Mouse (Mus musculus) right cerebral cortex, postnatal 4 days (tissue): ENCODE results near the gene Slc25a53.
"Not testable (repeated sequence)": the region's sequence is repeated elsewhere in the genome, so short reads cannot be mapped to it uniquely, and the experiment has no call there.

Source experiments
- DNase-seq: peaks from one replicate; pipeline ENCODE4 v3.0.0-alpha.2; 2022

Gene Slc25a53

DNA sequence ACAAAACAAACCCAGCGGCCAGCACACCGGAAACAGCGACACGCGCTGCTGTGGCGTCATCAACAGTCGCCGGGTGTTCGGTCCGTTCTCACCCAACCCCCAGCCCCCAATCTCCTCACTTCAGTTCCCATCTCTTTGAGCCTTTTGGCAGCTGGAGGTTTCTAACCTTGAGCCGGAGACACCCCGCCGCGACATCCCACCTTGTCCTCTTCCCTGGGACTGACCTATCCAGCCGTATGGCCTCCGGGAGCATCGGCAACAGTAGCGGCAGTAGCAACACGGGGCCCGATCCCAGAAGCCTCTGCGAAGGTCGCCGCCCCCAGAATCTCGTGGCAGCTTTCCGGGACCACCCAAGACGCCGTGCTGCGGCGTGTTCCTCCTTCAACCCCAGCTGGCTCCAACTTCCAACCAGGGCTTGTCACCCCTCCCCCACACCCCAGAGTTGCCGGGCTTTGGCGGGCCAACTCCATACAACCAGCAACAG lies at the start of gene Slc25a53:
Slc25a53 (minus strand) TSS at position 303 of the 484 bp plus-strand sequence.
- DNase-seq: peak; percentile 81

DNA sequence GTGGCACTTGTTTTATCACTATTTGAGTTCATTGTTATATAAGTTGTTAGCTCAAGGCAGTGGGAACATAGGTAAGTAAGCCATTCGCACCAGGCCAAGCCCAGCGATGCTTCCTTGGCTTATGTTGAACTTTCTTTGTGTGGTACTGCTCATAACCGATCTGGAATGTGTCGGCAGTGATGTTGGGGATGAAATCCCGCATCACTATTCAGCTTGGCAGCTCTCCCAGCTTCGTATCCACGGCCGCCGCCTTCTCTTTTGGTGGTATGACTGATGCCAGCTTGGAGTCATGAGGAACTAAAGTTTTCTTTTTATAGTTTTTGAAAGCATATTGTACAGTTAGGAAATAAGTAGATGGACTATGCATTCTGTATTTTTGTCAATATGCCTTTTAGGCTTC lies 25.1 kb upstream of the Slc25a53 start:
- DNase-seq: peak; percentile 22

DNA sequence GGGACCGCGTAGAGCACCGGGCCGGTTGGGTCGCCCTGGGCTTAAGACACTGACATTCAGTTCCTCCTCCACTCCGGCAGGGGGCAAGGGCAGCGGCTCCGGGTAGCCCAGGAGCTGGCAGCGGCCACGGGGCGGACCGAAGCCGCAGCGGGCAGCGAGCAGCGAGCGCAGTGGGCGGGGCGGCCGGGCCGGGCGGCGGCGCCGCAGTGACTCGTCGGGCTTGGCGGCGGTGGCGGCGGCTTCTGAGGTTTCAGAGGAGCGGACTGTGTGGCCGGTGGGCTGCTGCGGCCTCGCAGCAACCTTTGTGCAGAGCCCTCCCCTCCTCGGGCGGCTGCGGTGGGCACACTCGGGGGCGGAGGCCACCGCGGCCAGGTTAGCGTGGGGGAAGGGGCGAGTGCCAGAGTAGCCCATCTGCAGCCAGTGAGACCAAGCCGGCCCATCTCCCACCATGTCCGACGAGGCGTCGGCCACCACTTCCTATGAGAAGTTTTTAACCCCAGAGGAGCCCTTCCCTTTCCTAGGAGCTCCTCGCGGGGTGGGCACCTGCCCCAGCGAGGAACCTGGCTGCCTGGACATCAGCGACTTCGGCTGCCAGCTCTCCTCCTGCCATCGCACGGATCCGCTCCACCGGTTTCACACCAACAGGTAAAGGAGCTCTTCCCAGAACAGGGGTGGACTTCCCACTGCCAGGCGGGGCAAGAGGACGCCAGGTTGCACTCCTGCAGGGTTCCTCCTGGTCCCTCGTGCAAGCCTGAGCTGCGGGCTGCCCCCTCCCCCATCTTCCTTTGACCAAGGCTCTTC lies 11.5 kb upstream of the Slc25a53 start, which contains the start of gene Fam199x:
Fam199x (plus strand) TSS at position 170 of the 801 bp plus-strand sequence.
- peak; percentile 63 for DNase-seq

DNA sequence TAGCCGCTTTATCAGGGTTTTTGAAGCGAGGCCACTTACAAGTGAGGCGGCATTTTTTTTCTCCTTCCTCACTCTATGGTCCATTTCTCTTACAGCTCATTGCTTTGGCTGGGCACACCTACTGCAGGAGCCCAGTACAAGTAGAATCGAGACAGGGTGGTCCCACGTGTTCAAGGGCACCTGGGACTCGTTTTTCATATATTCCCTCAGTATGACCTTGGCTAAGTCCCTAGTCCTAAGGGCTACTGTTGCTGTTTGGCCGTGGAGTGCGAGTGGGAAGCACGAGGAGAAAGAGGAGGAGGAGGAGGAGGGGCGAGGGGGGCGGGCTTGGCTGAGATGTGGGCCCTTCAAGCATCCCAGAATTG lies 10.9 kb upstream of the Slc25a53 start:
- no peak for DNase-seq

DNA sequence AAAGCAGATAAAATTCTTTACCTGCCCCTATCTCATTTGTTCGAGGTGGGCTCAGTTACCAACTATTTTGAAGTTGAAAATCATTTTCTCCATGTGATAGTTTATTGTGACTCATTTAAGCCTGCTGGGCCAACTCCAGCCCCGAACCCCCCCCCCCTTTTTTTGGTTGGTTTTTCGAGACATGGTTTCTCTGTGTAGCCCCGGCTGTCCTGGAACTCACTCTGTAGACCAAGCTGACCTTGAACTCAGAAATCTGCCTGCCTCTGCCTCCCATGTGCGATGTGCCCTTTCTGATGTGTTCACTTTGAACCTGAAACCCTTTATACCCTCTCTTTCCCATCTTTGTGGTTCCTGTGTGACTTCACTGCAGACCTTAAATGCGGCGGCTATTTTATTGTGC lies 400 bp upstream of the Slc25a53 start:
- no peak for DNase-seq

DNA sequence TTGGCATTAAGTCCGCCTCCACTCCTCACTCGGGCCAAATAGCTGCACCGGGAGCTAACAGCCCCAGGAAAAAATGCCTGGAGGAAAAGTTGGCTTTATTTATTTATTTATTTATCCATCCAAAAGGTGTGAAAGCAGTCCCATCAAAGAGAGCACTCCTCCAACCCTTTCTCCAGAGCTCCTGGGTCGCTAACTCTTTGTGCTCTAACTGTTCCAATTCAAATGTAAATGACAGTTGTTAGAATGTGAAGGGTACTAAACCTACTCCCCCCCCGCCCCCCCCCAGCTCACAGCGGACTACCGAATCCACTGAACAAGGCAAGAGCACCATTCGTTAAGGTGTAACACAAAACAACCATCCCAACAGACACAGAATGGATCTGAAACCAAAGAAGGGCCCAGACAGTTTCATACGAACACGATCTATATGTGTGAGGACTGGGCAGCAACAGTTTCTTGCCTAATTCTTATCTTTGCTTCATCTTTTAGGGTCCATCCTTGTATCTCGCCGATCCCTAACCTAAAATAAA lies 567 bp downstream of the Slc25a53 start:
- DNase-seq: no peak

DNA sequence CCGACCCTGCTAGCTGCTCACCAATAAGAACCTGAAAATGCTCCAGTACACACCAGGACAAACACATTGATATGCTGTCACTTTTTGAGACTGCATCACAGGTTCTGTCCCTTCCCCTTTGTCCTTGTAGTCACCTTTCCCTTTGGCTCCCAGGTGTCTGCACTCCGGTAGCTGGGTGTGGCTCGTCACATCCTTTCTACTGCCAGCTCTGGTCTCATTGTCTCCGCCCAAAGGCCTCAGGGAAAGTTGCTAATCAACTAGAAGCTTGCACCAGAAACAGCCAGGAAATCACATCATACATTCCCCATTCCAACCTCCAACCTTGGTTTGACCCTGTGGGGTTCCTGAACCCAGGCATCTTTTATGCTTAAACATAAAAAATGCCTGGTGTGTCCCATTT lies 3.8 kb downstream of the Slc25a53 start:
- DNase-seq: no peak

DNA sequence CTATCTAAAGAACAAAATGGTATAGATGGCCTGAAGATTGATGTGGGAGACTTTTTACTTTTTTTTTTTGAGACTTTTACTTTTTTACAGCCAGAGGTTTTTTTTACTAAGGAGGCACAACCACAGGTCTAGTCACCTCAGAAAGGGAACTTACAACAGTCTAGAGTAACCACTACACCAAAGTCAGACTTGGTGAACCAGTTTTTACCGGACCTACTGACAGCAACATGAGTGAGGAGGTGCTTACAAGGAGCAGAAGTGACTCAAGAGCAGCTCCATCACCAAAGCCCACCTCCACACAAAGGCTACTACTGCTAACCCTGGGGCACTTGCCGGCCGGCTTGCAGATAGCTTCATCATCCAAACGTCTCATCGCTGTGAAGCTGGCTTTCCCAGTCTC lies 6.4 kb downstream of the Slc25a53 start:
- DNase-seq: no peak

DNA sequence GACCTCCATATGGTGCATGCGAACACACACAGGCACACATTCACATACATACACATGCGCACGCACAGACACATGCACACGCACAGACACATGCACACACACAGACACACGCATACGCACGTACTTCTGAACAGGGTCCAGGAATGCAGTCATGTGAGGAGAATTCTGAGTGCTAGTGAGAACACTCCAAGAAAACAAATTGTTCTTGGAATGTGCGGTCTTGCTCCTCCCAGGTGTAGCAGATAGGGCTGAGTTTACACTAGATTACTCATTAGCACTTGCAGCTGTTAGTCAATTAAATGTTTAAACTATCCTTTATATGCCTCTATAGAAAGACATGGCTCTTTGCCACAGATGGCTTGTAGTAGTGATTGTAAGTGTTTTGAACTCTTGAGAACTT lies 7.2 kb downstream of the Slc25a53 start:
- DNase-seq: no peak

DNA sequence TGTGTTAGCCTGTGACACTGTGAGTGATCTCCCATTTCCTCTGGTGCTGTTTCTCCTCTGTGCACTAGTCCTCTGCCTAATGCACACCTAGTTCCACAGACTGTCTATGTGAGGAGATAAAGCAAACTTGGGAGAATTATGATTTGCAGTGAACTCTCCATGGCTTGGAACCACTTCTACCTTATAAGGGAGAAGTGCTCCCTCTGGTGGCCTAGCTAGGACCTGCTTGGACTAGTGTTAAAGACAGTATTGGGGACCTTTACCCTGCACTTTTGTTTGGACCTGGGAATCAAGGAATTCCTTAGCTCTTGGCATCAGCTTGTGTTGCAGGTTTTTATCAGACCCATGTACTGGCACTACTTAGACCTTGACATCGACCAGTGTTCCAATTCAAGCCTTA lies 18.8 kb downstream of the Slc25a53 start:
- DNase-seq: peak; percentile 73

DNA sequence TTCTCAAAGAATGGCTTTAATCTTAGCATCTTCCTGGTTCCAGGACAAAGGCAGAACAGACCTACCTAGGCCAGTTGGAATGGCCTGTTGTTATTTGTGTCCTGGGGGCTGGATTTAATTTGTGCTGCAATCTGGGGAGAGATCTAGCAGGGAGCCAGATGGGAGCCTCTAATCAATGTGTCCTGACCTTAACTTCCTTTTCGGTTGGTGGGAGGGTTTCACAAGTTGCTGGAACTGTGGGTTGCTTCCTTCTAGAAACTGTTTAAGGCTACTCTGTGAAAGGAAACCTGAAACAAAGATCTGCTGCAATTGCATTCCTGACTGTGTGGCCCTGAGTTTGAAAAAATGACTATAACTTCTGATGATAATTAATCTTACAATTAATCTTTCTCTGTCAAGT lies 20.4 kb downstream of the Slc25a53 start:
- DNase-seq: no peak

DNA sequence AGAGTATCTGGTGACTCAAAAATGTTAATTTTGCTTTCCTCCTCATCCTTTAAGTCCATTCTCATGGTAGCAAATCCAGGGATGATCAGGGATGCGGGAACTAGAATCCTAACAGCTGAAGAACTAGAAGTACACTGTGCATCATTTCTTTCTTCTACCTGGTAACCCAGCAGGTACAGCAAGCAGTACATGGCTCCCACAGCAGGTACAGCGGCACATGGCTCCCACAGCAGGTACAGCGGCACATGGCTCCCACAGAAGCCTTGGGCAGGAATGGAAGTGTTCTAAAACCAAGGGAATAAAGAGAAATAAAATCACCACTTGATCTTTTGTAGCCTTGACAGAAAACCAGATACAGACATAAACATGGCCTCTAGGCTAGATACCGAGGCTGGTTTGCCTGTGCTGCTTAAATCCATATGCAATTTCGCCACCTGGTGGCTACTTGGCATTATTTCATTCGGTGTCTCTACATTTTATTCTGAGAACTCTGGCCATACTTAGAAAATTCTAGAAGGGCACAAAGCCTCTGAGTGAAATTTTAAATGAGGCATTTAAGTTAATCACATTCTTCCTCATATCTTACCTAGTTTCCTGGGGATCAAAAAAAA lies 22.9 kb downstream of the Slc25a53 start:
- peak; percentile 46 for DNase-seq

DNA sequence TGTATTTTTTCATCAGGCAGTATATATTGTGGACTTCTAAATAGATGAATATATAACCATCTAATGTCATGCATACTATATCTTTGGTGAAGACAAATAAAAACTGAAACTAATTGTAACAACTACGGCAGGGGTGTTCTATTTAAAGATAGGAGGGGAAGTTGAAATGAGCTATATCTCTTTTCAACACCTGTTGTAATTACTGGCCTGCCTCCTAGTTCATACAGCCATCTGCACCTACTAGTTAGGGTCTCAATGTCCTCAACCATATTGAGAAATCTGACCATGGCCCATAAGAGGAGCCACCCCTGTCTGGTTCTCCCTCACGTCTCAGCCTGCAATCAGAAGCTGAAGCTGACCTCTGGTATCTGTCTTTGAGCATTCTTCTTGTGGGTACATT lies 41.8 kb downstream of the Slc25a53 start:
- DNase-seq: no peak

DNA sequence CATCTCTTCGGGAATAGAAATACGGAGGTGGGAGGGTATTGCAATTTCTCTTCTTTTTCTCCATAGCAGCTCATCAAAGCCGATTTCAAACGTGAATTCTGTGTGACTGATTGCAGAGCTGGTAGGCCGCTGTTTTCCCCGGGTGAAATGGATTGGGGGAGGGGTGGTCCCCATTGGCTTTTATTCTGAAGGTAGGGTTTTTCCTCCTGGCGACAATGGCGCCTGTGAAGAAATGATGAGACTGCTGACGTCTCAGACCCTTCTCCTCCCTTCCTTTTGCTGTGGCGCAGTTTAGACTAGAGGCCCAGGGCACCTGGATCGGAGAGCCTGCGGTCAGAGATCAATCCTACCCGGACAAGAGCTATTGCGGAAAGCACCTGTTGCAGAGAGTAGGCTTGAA lies 44.5 kb downstream of the Slc25a53 start:
- DNase-seq: peak; percentile 43

DNA sequence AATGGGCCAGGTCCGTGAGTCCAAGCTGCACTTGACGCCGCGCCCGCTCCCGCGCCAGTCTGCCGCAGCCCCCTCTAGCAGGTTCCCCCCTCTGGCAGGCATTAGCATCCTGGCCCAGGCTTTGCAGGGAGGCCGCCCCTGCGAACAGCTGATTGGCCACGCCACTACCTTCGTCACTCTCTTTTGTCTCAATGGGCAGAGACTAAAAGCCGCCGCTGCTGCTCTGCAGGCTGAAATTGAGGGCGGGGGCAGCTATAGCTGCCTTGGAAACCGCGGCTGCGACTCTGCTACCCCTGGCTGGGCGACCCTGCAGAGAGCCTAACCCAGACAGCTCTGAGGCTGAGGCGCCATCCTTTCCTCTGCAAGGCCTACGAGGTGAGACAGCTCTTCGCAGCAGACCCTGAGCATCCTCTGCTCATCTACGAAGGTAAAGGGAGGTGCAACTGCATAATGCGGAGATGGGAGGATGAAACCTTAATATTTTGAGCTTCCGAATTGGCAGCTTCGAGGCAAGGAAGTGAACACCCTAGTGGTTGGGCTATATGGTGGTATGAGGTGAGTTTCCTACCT lies 45.0 kb downstream of the Slc25a53 start, which contains the start of gene Zcchc18:
Zcchc18 (plus strand) TSS at position 178 of the 570 bp plus-strand sequence.
- peak; percentile 74 for DNase-seq

DNA sequence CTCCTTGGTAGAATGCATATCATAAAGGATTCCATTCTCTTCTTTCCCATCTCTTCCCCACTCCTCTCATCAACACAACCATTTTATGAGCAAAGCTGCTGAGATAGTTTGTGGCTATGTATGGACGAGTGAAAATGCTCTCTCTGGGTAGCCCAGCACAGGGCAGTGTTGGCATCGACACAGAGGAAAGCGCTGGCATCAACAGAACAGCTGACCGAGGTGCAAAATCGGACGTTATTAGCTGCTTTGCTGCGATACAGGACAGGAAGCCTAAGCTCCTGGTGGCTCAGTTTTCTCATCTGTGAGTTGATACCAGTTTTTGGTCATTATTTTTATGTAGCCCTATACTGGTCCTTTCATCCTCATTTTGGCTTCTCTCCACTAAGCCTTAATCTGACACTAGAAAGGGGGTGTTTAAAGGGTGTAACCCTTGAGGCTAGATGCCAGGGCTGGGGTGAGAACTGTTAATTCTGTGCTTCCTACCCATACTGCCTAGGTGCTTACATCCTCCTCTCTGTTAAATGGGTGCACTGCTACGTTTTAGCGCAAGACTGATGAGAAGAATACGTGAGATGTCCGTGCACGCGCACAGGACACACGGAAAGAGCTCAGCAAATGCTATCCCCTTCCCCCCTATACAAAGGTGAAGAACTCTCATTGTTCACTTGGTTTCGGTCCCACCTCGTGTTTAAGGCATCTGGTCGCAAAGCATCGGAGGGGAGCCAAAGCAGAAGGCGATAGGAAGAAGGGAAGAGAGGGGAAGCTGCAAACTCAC lies 45.7 kb downstream of the Slc25a53 start:
- DNase-seq: no peak

DNA sequence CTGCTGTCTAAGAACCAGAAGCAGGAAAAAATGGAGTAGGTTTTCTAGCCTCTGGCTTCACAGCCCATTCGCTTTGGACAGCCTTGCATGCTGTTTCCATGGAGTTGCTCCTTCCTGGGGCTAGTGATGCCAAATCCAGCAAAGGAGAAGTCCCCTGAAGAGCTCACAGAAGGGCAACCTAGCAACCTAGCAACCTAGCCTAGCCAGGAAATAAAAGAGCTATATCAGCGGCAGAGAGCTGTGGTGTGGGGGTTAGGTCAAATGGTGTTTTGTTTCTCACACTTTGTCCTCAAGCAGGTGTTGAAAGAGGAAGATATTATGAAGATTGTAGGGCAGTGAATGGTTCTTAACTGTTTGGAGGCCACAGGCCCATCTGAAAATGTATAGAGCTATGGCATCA lies 46.8 kb downstream of the Slc25a53 start:
- no peak for DNase-seq

DNA sequence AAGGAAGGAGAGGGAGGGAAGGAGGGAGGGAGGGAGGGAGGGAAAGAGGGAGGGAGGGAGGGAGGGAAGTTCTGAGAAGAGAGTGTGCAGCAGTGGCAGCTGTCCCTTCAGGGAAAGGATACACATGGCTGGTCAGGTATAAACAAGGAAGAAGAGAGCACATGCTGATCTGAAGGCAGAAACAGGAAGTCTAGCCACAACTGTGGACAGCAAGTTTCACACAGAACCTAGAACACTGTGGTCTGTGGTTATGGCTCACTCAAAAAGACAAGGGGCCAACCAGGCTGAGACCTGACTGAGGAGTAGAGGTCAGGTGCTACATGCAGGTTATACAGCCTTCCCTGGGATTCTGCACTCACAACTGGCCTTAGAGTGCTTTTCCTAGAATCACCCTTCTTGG lies 52.1 kb downstream of the Slc25a53 start:
- no peak for DNase-seq

DNA sequence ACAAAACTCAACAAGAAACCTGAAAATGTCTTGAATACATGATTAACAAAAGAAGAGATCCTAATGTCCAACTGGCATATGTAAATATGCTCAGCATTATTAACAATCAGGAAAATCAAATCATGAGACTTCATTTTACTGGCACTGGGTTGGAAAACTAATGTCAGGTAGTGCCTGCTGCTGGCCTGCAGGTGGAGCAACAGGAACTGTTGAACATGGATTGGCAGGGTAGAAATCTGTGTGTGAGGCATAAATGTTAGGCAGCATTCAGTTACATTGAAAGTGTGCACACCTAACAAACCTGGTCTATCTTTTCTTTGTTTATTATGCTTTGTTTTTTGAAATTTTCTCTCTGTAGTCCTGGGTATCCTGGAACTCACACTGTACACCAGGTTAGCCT lies 59.5 kb downstream of the Slc25a53 start:
- DNase-seq: no peak

DNA sequence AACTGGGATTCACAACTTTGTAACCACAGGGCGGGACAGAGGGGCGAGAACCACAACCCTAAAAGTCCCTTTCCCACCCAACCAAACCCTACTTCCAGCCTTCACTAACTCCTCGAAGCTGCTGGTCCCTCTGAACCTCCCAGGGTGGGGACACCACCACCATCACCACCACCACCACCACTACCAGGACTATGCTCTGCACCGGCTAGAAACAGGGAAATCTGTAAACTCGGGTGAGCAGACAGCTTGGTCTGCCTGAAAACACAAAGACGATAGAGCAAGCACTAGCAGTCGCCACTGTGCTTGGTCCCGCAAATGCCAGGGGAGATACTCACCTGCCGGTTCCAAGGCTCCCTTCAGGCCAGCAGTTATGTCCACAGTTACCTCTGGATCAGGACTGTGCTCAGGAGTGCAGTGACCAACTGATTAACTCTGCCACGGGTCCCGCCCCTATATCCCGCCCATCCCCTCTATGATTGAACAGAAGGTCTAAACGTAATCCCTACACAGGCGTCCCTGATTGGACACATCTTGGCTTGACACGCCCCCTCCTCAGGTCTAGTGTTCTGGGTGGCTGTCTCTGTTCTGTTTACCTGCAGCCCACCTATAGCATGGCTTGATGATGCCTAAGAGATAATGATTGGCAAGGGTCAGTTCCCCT lies 61.5 kb downstream of the Slc25a53 start, which contains the start of the genes Tmsb15l and Tmsb15b1:
Tmsb15l (minus strand) TSS at position 446 of the 661 bp plus-strand sequence.
Tmsb15b1 (minus strand) TSS at position 451 of the 661 bp plus-strand sequence.
- DNase-seq: peak; percentile 58

DNA sequence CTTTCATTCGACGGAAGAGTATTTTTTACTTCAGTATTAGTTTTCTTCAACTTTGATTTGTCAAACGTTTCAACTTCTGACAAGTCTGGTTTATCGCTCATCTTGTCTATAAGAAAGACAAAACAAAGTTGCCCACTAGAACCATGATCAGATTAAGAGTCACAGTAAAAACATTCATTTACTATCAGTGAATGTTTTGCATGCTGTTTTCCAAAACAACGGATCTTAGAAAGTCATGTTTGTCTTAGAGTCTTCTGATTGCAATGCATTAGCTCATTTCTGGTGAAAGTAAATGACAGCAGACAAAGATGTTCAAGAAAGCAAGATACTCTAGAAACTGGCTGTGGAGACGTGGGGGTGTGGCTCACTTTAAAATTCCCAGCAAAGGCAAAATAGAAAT lies 62.7 kb downstream of the Slc25a53 start, which contains the start of gene Tmsb15b2:
Tmsb15b2 (minus strand) TSS at position 101 of the 400 bp plus-strand sequence.
- DNase-seq: not testable (repeated sequence)

DNA sequence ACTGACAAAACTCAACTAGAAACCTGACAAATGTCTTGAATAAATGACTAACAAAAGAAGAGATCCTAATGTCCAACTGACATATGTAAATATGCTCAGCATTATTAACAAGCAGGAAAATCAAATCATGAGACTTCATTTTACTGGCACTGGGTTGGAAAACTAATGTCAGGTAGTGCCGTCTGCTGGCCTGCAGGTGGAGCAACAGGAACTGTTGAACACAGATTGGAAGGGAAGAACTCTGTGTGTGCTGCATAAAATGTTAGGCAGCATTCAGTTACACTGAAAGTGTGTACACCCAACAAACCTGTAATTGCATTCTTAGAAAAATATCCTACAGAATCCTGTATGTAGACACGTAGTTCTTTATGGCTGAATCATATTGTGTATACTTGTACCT lies 78.4 kb downstream of the Slc25a53 start:
- DNase-seq: no peak
